Mouse (Mus musculus) embryo, embryonic 11 days (tissue): ENCODE data around the gene Scml2.
"Not testable (repeated sequence)": the region's sequence is repeated elsewhere in the genome, so short reads cannot be mapped to it uniquely, and the experiment has no call there.

Experiments used
- DNase-seq: peaks from one replicate; pipeline ENCODE4 v3.0.0-alpha.2; 2015

Gene Scml2

DNA sequence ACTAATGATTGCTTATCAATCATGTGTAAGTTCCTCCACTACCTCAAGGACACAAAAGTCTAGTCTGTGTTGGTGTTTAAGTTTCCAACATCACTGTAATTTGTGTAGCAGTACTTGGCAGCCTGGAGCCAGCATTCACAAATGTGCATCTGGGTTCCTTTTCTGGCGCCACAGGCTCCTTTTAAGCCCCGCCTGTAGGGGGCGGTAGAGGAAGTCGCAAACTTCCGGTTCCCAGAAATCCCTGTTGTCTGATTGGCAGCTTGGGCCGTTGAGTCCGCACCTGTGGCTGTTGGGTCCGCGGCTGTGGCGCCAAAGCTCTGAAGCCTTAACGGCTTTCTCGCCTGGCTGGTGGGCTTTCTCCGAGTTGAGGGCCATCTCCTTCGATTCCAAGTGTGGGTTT is at the start of gene Scml2:
Gene Scml2 (plus strand): TSS at position 301 of the 400 bp plus-strand sequence.
- DNase-seq = not testable (repeated sequence)

DNA sequence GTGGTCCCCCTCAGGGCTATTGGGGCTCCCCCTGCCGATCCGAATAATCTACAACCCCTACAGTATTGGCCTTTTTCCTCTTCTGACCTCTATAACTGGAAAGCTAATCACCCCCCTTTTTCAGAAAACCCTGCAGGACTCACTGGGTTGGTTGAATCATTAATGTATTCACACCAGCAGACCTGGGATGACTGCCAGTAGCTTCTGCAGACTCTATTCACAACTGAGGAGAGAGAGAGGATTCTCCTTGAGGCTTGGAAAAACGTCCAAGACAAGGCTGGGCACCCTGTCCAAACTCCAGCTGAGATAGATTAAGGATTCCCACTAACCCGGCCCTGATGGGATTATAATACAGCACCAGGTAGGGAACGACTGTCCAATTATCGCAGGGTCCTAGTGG is 41.4 kb upstream of the Scml2 start:
- DNase-seq = not testable (repeated sequence)

DNA sequence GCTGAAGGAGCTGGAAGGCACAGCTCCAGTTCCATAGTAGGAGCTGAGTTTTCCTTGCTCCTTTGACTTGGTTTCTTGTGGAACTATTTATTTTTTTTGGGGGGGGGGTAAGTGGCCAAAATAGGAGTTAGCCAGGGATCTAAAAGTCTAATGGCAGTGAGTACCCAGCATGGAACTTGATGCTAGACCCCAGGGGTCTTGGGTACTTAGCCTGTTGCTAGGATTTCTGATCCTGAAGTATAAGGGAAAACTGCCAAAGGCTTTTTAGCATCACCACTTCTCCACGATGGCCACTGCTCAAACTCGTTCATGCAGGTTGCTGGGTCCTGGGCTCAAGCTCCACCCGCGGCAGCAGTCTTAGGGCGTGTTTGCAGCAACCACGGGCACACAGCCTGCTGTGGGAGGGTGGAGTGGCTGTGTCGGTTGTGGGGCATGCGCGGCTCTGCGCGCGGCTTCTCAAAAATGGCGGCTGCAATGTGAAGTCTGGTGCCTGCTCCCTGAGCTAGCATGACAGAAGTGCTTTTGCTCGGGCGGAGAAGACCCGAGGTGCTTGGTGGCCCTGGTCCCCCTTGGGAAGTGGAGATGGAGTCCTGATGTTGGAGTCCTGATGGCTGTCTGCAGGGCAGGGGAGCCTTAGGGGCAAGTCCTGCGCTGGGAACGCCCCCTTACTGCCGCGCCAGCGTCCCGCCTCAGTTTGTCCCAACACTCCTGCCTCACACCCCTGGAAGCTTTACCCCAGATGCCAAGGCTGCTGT is 45.5 kb downstream of the Scml2 start:
- peak; percentile 70 for DNase-seq

DNA sequence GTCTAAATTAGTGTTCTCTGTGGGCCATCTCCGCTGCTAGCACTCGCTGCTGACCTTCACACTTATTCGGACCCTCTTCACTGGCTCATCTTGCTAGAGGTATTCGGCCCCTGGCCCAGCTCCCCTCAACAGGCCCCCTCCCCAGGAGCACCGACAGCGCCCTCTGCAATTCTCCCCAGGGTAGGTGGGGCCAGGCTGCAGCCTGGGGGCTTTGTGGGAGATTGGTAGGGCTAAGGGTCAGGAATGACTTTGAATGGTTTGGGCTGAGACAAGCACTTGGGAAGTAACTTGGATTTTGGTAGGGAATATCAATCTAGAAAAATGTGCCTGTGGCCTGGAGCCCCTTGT is 46.0 kb downstream of the Scml2 start:
- peak; percentile 28 for DNase-seq

DNA sequence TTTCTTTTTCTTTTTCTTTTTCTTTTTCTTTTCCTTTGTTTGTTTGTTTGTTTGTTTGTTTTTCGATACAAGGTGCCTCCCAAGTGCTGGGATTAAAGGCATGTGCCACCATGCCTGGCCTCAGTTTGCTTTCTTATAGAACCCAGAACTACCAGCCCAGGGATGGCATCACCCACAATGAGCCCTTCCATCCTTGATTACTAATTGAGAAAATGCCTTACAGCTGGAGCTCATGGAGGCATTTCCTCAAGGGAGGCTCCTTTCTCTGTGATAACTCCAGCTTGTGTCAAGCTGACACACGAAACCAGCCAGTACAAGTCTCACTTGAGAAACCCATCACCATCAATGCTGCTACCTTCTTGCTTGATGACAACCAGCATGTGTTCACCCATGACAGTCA is 170.2 kb downstream of the Scml2 start, which contains the start of gene Gm15262:
Gene Gm15262 (plus strand): TSS at position 301 of the 400 bp plus-strand sequence.
- not testable (repeated sequence) for DNase-seq
